Mouse (Mus musculus) liver, embryonic 11.5 days (tissue): Measurements from ENCODE around the gene Gm49333. TPM values are rescaled to one million over a fixed set of nuclear protein-coding genes. Genes with fewer than 3 reads are reported as not detected.

Source experiments
- ATAC-seq: fragments of 200-750 bp; cut with Nextera tagmentation; replicated peaks from 2 replicates; pipeline ENCODE4 v1.8.0; 2017; ENCODE audit warnings: moderate number of reproducible peaks, mild to moderate bottlenecking, moderate TSS enrichment, moderate library complexity; ENCODE audit not compliant: low FRiP score
- DNase-seq: peaks from one replicate; pipeline ENCODE4 v3.0.0-alpha.2; 2017; ENCODE audit warnings: low spot score
- H3K27ac ChIP-seq: fragments of 300-500 bp; sonication (generic); 2 replicates; pipeline ENCODE4 v1.5.1; 2014; ENCODE audit warnings: mild to moderate bottlenecking, low read depth, low read length, control low read depth
- H3K27me3 ChIP-seq: fragments of 300-500 bp; sonication (generic); replicated peaks from 2 replicates; pipeline ENCODE4 v1.6.1; 2014; ENCODE audit warnings: low read length, mixed read lengths; ENCODE audit not compliant: control insufficient read depth, insufficient read depth
- H3K36me3 ChIP-seq: fragments of 300-500 bp; sonication (generic); 2 replicates; pipeline ENCODE4 v1.6.1; 2014; ENCODE audit warnings: mild to moderate bottlenecking, low read length, moderate library complexity, mixed read lengths; ENCODE audit not compliant: control insufficient read depth, insufficient read depth
- H3K4me1 ChIP-seq: fragments of 300-500 bp; sonication (generic); replicated peaks from 2 replicates; pipeline ENCODE4 v1.6.1; 2014; ENCODE audit warnings: low read length, mixed read lengths; ENCODE audit not compliant: control insufficient read depth, insufficient read depth
- H3K4me2 ChIP-seq: fragments of 300-500 bp; sonication (generic); 2 replicates; pipeline ENCODE4 v1.6.1; 2014; ENCODE audit warnings: mild to moderate bottlenecking, control low read depth, moderate library complexity
- H3K4me3 ChIP-seq: fragments of 300-500 bp; sonication (generic); 2 replicates; pipeline ENCODE4 v1.5.1; 2014; ENCODE audit warnings: low read depth, low read length, control low read depth
- H3K9ac ChIP-seq: fragments of 300-500 bp; sonication (generic); 2 replicates; pipeline ENCODE4 v1.6.1; 2014; ENCODE audit warnings: low read depth, low read length, control low read depth
- H3K9me3 ChIP-seq: fragments of 300-500 bp; sonication (generic); 2 replicates; pipeline ENCODE4 v1.6.1; 2016; ENCODE audit warnings: low read length, inconsistent platforms, mixed read lengths; ENCODE audit not compliant: control insufficient read depth
- WGBS: fragments of 180-500 bp; shearing (Covaris S2); extraction: QIAGEN DNeasy Blood & Tissue Kit; methylation state at CpG from one replicate; pipeline ENCODE4 v1.1.7; 2014; 5-methylcytosine and 5-hydroxymethylcytosine counted together
- microRNA counts: library from miRNA; unstranded; fragments of <30 nt; microRNA quantifications from one replicate; lab custom pipeline; 2015
- microRNA-seq: library from miRNA; unstranded; fragments of <30 nt; microRNA quantifications from one replicate; pipeline ENCODE4, GENCODE M21; 2017; ENCODE audit warnings: borderline number of aligned reads
- polyA plus RNA-seq: library from polyadenylated mRNA; unstranded; fragments of >200 nt; fragmentation: Nextera tagmentation; extraction: Ambion mirVana; gene quantifications from 2 replicates; pipeline ENCODE4 v1.2.1, GENCODE M21; 2014

The Gm49333 gene
- polyA plus RNA-seq, 1 experiment from 2014 or later: not detected

DNA sequence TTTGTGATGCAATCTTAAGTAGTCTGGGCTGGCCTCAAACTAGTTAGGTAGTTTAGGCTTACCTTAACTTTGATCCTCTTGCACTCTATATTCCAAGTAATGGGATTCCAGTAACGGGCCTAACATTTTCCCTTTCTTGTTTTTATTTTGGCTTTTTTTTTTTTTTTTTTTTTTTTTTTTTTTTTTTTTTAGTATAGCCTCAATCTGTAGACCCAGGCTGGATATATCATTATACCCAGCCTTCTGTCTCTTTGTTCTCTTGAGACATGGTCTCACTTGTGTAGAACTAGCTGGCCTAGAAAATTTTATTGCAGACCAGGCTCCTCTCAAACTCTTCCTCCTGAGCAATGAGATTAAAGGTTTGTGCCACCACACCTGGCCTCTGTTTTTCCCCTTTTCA is 80.2 kb downstream of the Gm49333 start:
- Histone ChIP-seq H3K27me3 (peaks cover 19% of the 10 kb centered on the region), H3K27ac (no peak overlapping the region), H3K4me1 (peaks cover 30% of the 10 kb centered on the region), H3K9ac (no peak overlapping the region), H3K4me3 (no peak overlapping the region), H3K4me2 (no peak overlapping the region), H3K36me3 (peaks cover 48% of the 10 kb centered on the region), H3K9me3 (no peaks in the 10 kb centered on the region)
- 83% methylated on average over 1 of the region's 1 CpGs for WGBS
- DNase-seq: no peak
- no peak for ATAC-seq

DNA sequence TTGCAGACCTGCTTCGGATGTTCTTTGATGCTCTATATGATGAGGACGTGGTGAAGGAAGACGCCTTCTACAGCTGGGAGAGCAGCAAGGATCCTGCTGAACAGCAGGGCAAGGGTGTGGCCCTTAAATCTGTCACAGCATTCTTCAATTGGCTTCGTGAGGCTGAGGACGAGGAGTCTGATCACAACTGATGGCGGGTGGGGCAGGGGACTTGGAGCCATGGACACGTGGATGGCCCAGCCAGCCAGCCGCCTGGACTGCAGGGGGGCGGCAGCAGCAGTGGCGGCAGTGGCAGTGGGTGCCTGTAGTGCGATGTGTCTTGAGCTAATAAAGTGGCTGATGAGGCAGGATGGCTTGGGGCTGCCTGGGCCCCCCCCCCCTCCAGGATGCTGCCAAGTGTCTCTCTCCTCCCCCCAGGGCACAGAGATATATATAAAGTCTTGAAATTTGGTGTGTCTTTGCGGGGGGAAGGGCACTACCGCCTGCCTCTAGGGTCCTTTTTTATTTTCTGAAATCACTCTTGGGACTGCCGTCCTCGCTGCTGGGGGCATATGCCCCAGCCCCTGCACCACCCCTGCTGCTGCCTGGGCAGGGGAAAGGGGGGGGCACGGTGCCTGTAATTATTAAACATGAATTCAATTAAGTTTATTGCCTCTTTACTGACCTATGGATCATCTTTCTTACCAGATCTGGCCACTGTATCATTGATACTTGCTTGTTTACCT is 81.0 kb downstream of the Gm49333 start:
- Histone ChIP-seq H3K27me3 (peaks cover 19% of the 10 kb centered on the region), H3K4me2 (peak overlapping the region; percentile 98), H3K9me3 (no peaks in the 10 kb centered on the region), H3K4me3 (peak overlapping the region; percentile 72; the same call in 1 of the 2 replicates), H3K4me1 (peaks cover 30% of the 10 kb centered on the region), H3K27ac (no peak overlapping the region; the same call in 1 of the 2 replicates), H3K36me3 (peaks cover 40% of the 10 kb centered on the region), H3K9ac (no peak overlapping the region)
- WGBS: 53% methylated on average over 16 of the region's 16 CpGs
- DNase-seq (no peak), ATAC-seq (no peak)

DNA sequence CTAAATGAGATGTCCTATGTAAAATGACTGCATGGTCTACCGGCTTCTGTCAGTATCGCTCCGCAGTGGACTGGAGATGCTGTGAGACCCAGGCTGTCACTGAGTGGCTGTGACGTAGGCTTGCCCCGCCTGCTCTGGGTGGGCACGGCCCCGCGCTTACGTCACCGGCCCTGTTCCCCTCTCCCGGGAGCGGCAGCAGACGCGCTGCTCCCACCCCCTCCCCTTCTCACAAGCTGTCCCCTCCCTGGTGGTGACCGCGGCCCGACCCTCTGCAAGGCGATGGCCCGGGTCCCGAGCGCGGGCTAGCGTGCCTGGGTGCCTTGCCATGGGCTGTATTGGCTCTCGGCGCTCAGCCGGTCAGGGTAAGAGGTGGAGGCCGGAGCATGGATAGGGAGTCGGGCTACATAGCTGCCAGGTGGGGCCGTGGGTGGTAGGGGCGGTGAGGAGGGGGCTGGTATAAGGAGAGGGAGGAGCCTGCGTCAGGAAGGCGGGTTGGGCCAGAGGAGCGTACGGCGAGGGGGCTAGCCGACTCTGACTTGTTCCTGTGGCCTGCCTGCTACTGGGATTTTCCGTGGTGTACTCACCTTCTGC is 81.8 kb downstream of the Gm49333 start, which contains the start of gene Fam131a:
Fam131a (plus strand) TSS at position 131 of the 591 bp plus-strand sequence.
- ATAC-seq (peak; percentile 94), DNase-seq (peak; percentile 91)
- Histone ChIP-seq H3K36me3 (peaks cover 35% of the 10 kb centered on the region), H3K27me3 (peaks cover 19% of the 10 kb centered on the region), H3K4me3 (peak within 1 kb of the TSS; percentile 72), H3K4me2 (peak within 1 kb of the TSS; percentile 98), H3K4me1 (peaks cover 30% of the 10 kb centered on the region), H3K9me3 (no peaks in the 10 kb centered on the region), H3K9ac (peak within 1 kb of the TSS; percentile 77), H3K27ac (peak within 1 kb of the TSS; percentile 56; the same call in 1 of the 2 replicates)
- WGBS: 1% methylated on average over 37 of the region's 37 CpGs

DNA sequence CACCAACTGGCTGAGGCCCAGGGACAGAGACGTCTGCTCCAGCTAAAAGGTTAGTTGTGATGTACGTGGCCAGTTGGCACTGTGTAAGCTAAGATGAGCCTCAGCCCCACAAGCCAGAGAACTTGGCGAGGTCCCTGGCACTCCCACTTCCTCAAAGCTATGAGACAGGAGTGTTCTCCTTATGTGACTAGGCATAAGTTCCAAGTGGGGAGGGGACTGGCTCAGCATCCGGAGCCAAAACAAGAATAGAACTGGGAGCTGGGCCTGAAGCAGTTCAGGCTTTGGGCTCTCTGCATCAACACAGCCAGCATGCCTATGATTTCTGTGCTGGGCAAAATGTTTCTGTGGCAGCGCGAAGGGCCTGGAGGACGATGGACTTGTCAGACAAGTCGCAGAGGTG is 83.4 kb downstream of the Gm49333 start:
- Histone ChIP-seq H3K9ac (no peak overlapping the region), H3K4me2 (no peak overlapping the region), H3K27me3 (peaks cover 19% of the 10 kb centered on the region), H3K4me1 (peaks cover 28% of the 10 kb centered on the region), H3K4me3 (no peak overlapping the region), H3K36me3 (peaks cover 20% of the 10 kb centered on the region), H3K9me3 (no peaks in the 10 kb centered on the region), H3K27ac (no peak overlapping the region)
- DNase-seq (no peak), ATAC-seq (no peak)
- 73% methylated on average over 8 of the region's 8 CpGs for WGBS

MicroRNAs encoded within 50 kb of the gene (microRNA counts, 519-probe panel; counts per million panel counts)
- 6,088 counts per million, percentile 68 among the panel's probes with 10 or more counts for microRNA mmu-miR-1224 (lab: Ali Mortazavi, UCI)

Small RNAs within 50 kb of the gene (microRNA-seq; reads per million reads assigned to microRNA genes)
- 5.6 reads per million, percentile 15 among the genes with 10 or more reads in this experiment for gene Mir1224

Other genes with a start within 250 kb of the Gm49333 start
- 43.6 and 48.2 TPM in 2 replicates for gene Abcc5, start 185.2 kb upstream of the Gm49333 start, polyA plus RNA-seq
- gene Eif2b5, start 112.8 kb upstream of the Gm49333 start, polyA plus RNA-seq: 125 and 132 TPM in 2 replicates
- gene Dvl3, start 94.6 kb upstream of the Gm49333 start, polyA plus RNA-seq: 18.9 and 20.3 TPM in 2 replicates
- gene Ap2m1, start 76.1 kb upstream of the Gm49333 start, polyA plus RNA-seq: 519 and 569 TPM in 2 replicates
- 49.2 and 50.9 TPM in 2 replicates for gene Abcf3, start 63.0 kb upstream of the Gm49333 start, polyA plus RNA-seq
- gene Vwa5b2, start 22.1 kb upstream of the Gm49333 start, polyA plus RNA-seq: 0.58 and 1.1 TPM in 2 replicates
- gene Eef1akmt4, start within 50 bp of the Gm49333 start, polyA plus RNA-seq: 42.7 and 44.6 TPM in 2 replicates
- 55.7 and 58.6 TPM in 2 replicates for gene Alg3, start 125 bp downstream of the Gm49333 start, polyA plus RNA-seq
- 0.47 and 0.59 TPM in 2 replicates for gene Camk2n2, start 9.7 kb downstream of the Gm49333 start, polyA plus RNA-seq
- 0.90 and 0.97 TPM in 2 replicates for gene Ece2, start 18.2 kb downstream of the Gm49333 start, polyA plus RNA-seq
- 354 and 386 TPM in 2 replicates for gene Psmd2, start 40.0 kb downstream of the Gm49333 start, polyA plus RNA-seq
- 185 and 196 TPM in 2 replicates for gene Eif4g1, start 56.7 kb downstream of the Gm49333 start, polyA plus RNA-seq
- 2.1 TPM in 2 replicates for gene Fam131a, start 81.6 kb downstream of the Gm49333 start, polyA plus RNA-seq
- gene Polr2h, start 106.1 kb downstream of the Gm49333 start, polyA plus RNA-seq: 124 and 127 TPM in 2 replicates
- gene Clcn2, start 106.1 kb downstream of the Gm49333 start, polyA plus RNA-seq: 14.4 and 15.3 TPM in 2 replicates
- gene Chrd, start 121.5 kb downstream of the Gm49333 start, polyA plus RNA-seq: 0.77 and 0.93 TPM in 2 replicates
- 4.1 and 4.3 TPM in 2 replicates for gene Thpo, start 122.9 kb downstream of the Gm49333 start, polyA plus RNA-seq